Mouse (Mus musculus): Measurements from ENCODE around the gene Gdf2. TPM values are rescaled to one million over a fixed set of nuclear protein-coding genes. Genes with fewer than 3 reads are reported as not detected.
A peak's percentile ranks its signal among the peaks of the same experiment; 100 is the strongest.

The Gdf2 gene
- not detected in 2 replicates for total RNA-seq (2017)

DNA sequence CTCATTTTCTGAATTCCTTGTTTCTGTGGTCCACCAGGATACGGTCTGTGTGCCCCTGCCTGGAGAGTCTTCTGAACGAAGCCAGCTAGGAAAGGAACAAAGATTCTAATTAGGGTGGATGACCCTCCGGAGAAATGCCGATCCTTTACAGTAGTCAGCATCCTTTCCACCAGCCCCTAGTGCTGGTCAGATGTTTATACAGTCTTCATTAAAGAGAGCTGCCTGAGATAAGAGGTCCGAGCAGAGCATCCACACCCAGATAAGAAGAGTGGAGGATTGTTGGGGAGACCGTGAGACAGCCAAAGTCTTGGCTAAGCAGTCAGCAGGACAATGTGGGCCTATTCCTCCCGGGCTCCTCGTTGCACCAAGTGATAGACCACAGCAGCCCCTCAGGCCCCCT, at the start of gene Gdf2:
Gene Gdf2, plus strand, starts transcription at position 301 of the 400 bp plus-strand sequence.
- no peak for ATAC-seq (replicated peaks; ENCODE audit: low read depth, poor library complexity, severe bottlenecking)

GRCm38 (mm10) chr14:33891507-33891906, 49.3 kb upstream of the Gdf2 start:
- ATAC-seq (replicated peaks; ENCODE audit: low read depth, poor library complexity, severe bottlenecking), result no peak

GRCm38 (mm10) chr14:33895777-33896176, 45.1 kb upstream of the Gdf2 start:
- ATAC-seq (replicated peaks; ENCODE audit: low read depth, poor library complexity, severe bottlenecking), result no peak

GRCm38 (mm10) chr14:33896628-33897300, 44.1 kb upstream of the Gdf2 start:
- ATAC-seq (replicated peaks; ENCODE audit: low read depth, poor library complexity, severe bottlenecking), result no peak

GRCm38 (mm10) chr14:33902783-33903182, 38.1 kb upstream of the Gdf2 start:
- ATAC-seq (replicated peaks; ENCODE audit: low read depth, poor library complexity, severe bottlenecking), result no peak

GRCm38 (mm10) chr14:33903199-33903598, 37.6 kb upstream of the Gdf2 start:
- ATAC-seq (replicated peaks; ENCODE audit: low read depth, poor library complexity, severe bottlenecking), result no peak

- no peak for ATAC-seq (replicated peaks; ENCODE audit: low read depth, poor library complexity, severe bottlenecking)
These were observed 36.0 kb upstream of the Gdf2 start for GRCm38 (mm10) chr14:33904851-33905250.

DNA sequence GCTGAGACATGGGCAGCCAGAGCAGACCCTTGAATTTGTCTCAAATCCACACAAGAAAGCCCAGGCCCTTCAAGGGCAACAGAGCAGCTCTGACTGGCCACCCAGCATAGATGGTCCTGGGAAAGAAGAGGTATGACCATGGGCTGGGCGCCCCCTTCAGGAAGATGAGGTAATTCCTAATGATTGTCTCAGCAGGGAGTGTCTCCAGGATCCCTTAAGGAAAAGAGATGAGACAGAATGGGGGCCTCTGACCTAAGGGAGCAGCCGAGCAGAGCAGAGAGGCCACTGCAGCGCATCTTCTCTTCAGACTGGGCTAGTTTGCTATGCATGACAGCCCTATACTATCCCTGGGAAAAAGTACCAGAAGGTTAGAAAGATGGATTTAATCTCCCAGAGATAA, 27.1 kb upstream of the Gdf2 start:
- ATAC-seq (replicated peaks; ENCODE audit: low read depth, poor library complexity, severe bottlenecking), result no peak

GRCm38 (mm10) chr14:33914206-33914605, 26.6 kb upstream of the Gdf2 start:
- ATAC-seq (replicated peaks; ENCODE audit: low read depth, poor library complexity, severe bottlenecking), result no peak

GRCm38 (mm10) chr14:33920727-33921559, 19.9 kb upstream of the Gdf2 start:
- no peak for ATAC-seq (replicated peaks; ENCODE audit: low read depth, poor library complexity, severe bottlenecking)

GRCm38 (mm10) chr14:33922771-33923167, 18.1 kb upstream of the Gdf2 start:
- no peak for ATAC-seq (replicated peaks; ENCODE audit: low read depth, poor library complexity, severe bottlenecking)

DNA sequence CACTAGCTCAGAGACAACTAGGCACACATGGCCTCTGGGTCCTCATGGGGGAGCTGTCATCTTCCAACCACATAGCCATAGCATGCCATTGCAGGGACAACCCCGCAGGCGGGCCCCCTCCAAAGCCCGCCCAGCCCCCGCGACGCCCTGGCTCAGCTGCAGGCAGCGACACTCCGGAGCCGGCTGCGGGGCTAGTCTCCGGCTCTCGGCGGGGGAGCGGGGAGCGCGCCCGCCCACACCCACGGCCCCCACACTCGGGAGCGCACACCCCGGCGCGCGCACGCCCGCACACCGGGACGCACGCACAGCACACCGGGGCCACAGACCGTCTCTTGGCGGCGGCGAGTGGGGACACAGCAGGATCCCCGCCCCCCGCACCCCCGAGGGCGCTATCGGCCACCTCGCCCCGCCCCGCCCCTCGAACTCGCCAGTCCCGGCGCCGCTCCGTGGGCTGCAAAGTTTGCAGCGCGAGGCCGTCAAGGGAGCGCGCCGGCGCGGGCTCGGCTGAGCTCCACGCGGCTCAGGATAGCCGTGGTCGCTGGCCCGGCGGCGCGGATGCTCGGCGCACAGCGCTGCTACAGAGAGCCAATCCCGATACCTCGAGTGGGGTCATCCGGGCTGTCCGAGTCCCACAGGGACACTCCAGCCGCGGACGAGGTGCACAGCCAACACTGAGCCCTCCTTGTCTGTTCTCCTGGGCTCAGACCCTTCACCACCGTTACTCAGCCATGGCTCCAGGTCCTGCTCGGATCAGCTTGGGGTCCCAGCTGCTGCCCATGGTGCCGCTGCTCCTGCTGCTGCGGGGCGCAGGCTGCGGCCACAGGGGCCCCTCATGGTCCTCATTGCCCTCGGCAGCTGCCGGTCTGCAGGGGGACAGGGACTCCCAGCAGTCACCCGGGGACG, 17.4 kb upstream of the Gdf2 start, which contains the start of gene Gdf10:
Gene Gdf10, plus strand, starts transcription at position 420 of the 903 bp plus-strand sequence.
- ATAC-seq (replicated peaks; ENCODE audit: low read depth, poor library complexity, severe bottlenecking), result no peak; the same call in 1 of the 2 replicates

- ATAC-seq (replicated peaks; ENCODE audit: low read depth, poor library complexity, severe bottlenecking), result no peak
These were observed 9.0 kb upstream of the Gdf2 start for GRCm38 (mm10) chr14:33931853-33932252.

DNA sequence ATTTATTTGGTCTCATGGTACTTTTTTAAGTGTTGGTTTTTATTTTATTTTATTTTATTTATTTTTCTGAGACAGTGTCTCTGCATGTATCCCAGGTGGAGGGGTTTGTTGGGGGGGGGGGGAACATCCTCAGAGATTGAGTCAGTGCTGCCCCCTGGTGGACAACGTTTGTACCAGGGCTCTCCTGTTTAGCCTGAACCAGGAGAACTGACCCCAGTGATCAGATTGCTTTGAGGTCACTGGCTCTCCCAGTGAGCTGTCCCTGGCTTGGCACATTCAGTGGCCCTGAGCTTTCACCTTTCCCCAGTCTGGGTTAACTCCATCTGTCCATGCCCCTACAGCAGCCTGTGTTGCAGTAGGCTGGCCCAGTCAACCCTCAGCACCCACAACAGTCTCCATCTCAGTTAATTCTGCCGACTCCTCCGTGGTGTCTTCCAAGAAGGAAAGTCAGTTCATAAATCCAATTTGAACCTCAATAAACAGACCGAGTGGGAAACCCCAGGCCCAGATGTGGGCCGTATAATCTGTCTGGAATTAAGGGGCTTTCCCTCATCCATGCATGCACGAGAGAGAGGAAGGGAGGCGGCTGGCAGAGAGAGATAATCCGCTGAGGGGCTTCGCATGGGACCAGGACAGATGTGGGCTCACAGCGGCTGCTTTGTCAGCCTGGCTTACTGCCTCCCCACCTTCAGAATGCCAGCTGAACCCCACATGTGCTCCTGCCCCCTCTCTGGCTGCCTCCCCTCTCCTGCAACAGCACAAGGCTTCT, 7.7 kb upstream of the Gdf2 start:
- no peak for ATAC-seq (replicated peaks; ENCODE audit: low read depth, poor library complexity, severe bottlenecking)

DNA sequence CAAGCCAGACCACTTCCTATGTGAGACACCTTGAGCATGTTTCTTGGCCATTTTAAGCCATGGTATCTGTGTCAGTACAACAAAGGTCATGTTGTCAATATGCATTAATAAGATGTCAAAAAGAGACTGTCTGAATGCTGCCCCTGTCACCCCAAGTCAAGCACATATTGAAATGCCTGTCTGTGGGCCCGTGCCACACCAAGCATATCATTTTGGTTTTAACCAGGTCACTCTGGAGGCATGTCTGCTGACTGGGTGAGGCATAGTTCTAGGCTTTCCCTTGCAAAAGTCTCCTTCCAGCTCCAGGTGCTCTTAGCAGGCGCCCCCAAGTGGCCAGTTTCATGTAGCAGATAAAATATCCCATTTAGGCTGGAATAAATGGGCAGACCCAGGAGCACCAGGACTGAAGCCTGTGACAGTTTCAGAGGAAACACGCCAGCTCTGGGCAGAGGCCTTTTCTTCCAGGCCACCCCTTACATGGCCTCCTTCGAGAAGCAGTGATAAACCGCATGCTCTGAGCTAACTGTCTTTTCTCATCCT, 7.0 kb upstream of the Gdf2 start:
- no peak for ATAC-seq (replicated peaks; ENCODE audit: low read depth, poor library complexity, severe bottlenecking)

GRCm38 (mm10) chr14:33939117-33939516, 1.7 kb upstream of the Gdf2 start:
- peak; percentile 95 for ATAC-seq (replicated peaks; ENCODE audit: low read depth, poor library complexity, severe bottlenecking)

- ATAC-seq (replicated peaks; ENCODE audit: low read depth, poor library complexity, severe bottlenecking), result no peak
These were observed 1.4 kb downstream of the Gdf2 start for GRCm38 (mm10) chr14:33942222-33942621.

DNA sequence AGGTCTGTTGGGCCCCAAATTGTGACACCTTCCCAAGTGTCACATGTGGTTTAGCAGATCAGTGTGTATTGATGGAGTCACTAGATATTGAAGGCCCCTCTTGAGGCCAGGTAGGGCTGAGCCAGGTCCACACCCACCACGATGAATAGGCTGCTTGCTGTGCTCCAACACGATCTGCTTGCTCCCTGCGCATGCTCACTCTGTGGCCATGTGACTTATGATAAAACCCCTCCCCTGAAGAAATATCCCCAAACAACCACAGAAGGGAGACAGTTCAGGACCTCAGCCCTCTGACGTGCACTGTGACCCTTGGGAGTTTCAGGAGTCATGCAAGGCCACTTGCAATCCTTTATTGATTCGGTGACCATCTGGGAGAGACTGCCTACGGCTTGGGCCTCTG, 5.3 kb downstream of the Gdf2 start:
- no peak for ATAC-seq (replicated peaks; ENCODE audit: low read depth, poor library complexity, severe bottlenecking)

- ATAC-seq (replicated peaks; ENCODE audit: low read depth, poor library complexity, severe bottlenecking), result no peak
These were observed 11.6 kb downstream of the Gdf2 start for GRCm38 (mm10) chr14:33952233-33952981.
